Mouse (Mus musculus): ENCODE results near the gene Abcb8.

GRCm38 (mm10) chr5:24360792-24361454 is 32.5 kb upstream of the Abcb8 start:
- TF ChIP-seq POLR2A (IDR thresholded peaks at IDR 0.05; ENCODE audit: borderline replicate concordance, low read depth, low read length) (no peak), CTCF (IDR thresholded peaks at IDR 0.05; ENCODE audit: low read depth, low read length) (peak; percentile 91)

Data from bone marrow macrophage, adult 2 months (primary cell).